Mouse (Mus musculus): Measurements from ENCODE around the gene Nmi.

DNA sequence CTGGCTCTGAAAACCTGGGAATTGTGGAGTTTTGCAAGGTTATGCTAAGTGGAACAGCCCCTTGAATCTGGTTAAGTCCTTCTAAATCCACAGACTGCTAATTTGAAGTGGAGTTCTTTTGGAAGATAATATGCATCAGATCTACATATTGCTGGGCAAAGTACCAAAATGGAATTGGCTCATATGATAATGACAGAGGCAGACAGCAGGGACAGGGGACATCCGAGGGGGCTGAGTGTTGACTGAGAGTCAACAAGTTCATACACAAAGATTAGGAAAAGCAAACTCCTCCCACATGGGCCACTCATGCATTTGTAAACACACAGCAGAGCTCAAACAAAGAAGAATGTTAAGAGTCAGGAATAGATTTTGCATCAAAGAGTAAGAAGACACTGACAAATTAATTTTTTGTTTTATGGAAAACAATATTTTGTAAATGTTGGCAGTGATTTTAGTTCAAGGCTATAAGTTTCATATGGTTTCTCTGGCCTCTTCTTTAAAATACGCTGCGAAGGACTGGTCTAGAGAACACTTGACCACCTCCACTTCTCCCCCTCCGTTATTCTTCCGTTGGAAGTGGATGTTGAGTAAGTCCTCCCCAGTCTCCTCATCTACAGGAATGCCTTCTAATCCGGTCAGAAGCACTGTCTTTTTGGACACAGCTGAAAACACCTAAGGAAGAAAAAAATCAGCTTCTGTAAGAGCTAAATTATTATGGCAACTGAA, 25.0 kb downstream of the Nmi start:
- no peak for TF ChIP-seq POLR2A (IDR thresholded peaks at IDR 0.05; ENCODE audit: low read depth, low read length)
- no peak for TF ChIP-seq CTCF (conservative IDR thresholded peaks at IDR 0.05; ENCODE audit: insufficient read depth, insufficient read length, low read depth, low read length)
